Mouse (Mus musculus): Measurements from ENCODE around the gene Ppp5c.

DNA sequence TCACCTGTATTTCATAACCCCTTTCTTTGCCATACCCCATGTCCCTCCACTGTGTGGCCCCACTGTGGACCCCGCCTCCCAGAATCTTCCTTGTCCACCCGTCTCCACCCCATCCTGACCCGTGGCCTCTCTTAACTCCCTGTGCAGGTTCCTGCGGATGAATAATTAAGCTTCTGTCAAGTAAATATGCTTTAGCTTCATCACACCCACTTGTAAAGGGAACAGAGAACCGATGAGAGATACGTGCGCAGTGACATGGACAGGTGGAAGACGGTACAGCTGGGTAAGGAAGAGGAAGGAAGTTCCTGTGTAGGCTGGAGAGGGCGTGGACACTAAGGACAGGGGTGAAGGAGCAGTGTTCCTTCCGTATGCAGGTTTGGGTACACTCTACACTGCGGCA, 35.1 kb upstream of the Ppp5c start:
- TF ChIP-seq NRF1 (IDR thresholded peaks at IDR 0.05; ENCODE audit: insufficient read depth, low read depth, low read length, poor library complexity, severe bottlenecking) (no peak), CTCF (IDR thresholded peaks at IDR 0.05 in 2 of 3, conservative IDR thresholded peaks at IDR 0.05 in 1 of 3; ENCODE audit: control insufficient read depth in 1 of 3, insufficient read depth in 1 of 3, low read depth in 2 of 3, low read length in 3 of 3, poor library complexity in 1 of 3, severe bottlenecking in 1 of 3) (no peak), GATA1 (IDR thresholded peaks at IDR 0.05; ENCODE audit: low read depth, low read length) (no peak), EP300 (IDR thresholded peaks at IDR 0.05; ENCODE audit: low read depth in 1 of 2, low read length in 2 of 2) (no peak), CHD2 (IDR thresholded peaks at IDR 0.05; ENCODE audit: low read length) (no peak), SMC3 (IDR thresholded peaks at IDR 0.05; ENCODE audit: low read depth, low read length) (no peak)
